Mouse (Mus musculus) forebrain, embryonic 10.5 days (tissue): ENCODE data around the gene Zswim4. TPM values are rescaled to one million over a fixed set of nuclear protein-coding genes. Genes with fewer than 3 reads are reported as not detected.

Experiments used
- DNase-seq: peaks from one replicate; pipeline ENCODE4 v3.0.0-alpha.2; 2017; ENCODE audit warnings: low spot score; ENCODE audit errors: extremely low spot score
- H3K27ac ChIP-seq: fragments of 300-500 bp; sonication (generic); 2 replicates; pipeline ENCODE4 v1.5.1; 2016; ENCODE audit warnings: mild to moderate bottlenecking
- H3K27me3 ChIP-seq: fragments of 300-500 bp; sonication (generic); 2 replicates; pipeline ENCODE4 v1.6.1; 2016; ENCODE audit warnings: mild to moderate bottlenecking; ENCODE audit not compliant: poor library complexity, severe bottlenecking
- H3K36me3 ChIP-seq: fragments of 300-500 bp; sonication (generic); replicated peaks from 2 replicates; pipeline ENCODE4 v1.6.1; 2016; ENCODE audit warnings: mild to moderate bottlenecking, moderate library complexity
- H3K4me1 ChIP-seq: fragments of 300-500 bp; sonication (generic); 2 replicates; pipeline ENCODE4 v1.6.1; 2016
- H3K4me3 ChIP-seq: fragments of 300-500 bp; sonication (generic); 2 replicates; pipeline ENCODE4 v1.5.1; 2016; ENCODE audit warnings: mild to moderate bottlenecking, moderate library complexity
- H3K9me3 ChIP-seq: fragments of 300-500 bp; sonication (generic); 2 replicates; pipeline ENCODE4 v1.6.1; 2016; ENCODE audit warnings: mild to moderate bottlenecking, moderate library complexity
- WGBS: fragments of 180-500 bp; shearing (Covaris S2); methylation state at CpG from one replicate; pipeline ENCODE4 v1.1.7; 2016; 5-methylcytosine and 5-hydroxymethylcytosine counted together
- polyA plus RNA-seq: library from polyadenylated mRNA; unstranded; fragments of >200 nt; fragmentation: Nextera tagmentation; extraction: Ambion mirVana; gene quantifications from 2 replicates; pipeline ENCODE4 v1.2.1, GENCODE M21; 2016

Gene Zswim4
- polyA plus RNA-seq, 1 experiment from 2014 or later: 31.4 TPM

GRCm38 (mm10) chr8:84249257-84250170, 12.7 kb upstream of the Zswim4 start, which contains the start of gene D8Ertd738e:
D8Ertd738e (minus strand) TSS chr8:84249719.
- H3K4me1 ChIP-seq: peaks cover 14% of the 10 kb centered on the region; the same call in 1 of the 2 replicates
- H3K36me3 ChIP-seq: peaks cover 83% of the 10 kb centered on the region
- DNase-seq: peak; percentile 91
- H3K4me3 ChIP-seq: peak within 1 kb of the TSS; percentile 94
- peak within 1 kb of the TSS; percentile 88 for H3K27ac ChIP-seq
- H3K27me3 ChIP-seq: no peaks in the 10 kb centered on the region
- 4% methylated on average over 52 of the region's 52 CpGs for WGBS
- no peaks in the 10 kb centered on the region for H3K9me3 ChIP-seq

GRCm38 (mm10) chr8:84241821-84242220, 5.0 kb upstream of the Zswim4 start:
- H3K27ac ChIP-seq: no peak overlapping the region
- no peaks in the 10 kb centered on the region for H3K9me3 ChIP-seq
- H3K27me3 ChIP-seq: no peaks in the 10 kb centered on the region
- H3K4me3 ChIP-seq: no peak overlapping the region; the same call in 1 of the 2 replicates
- DNase-seq: no peak
- 86% methylated on average over 2 of the region's 2 CpGs for WGBS
- H3K4me1 ChIP-seq: peaks cover 9% of the 10 kb centered on the region
- H3K36me3 ChIP-seq: peaks cover 36% of the 10 kb centered on the region

DNA sequence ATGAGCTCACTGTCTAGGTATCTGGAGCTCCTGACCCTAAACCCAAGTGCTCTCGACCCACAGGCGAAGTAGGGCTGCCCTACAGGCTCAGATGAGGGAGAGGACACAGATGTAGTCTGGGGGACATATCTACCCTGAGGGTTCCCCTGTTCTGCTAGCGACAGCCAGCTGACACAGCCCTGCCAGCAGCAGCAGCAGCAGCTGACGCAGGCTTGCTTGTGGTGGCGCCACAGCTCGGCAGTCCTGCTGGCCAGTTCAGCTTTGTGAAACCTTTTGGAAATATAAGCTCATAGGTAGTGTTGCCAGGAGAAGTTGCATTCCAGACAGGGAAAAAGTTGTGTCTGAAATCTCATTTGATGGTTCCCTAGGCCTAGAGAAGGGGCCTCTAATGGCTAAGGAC, 4.3 kb upstream of the Zswim4 start:
- Histone ChIP-seq H3K4me1 (peaks cover 13% of the 10 kb centered on the region), H3K27me3 (no peaks in the 10 kb centered on the region), H3K9me3 (no peaks in the 10 kb centered on the region), H3K27ac (no peak overlapping the region), H3K4me3 (no peak overlapping the region), H3K36me3 (peaks cover 29% of the 10 kb centered on the region)
- 71% methylated on average over 6 of the region's 6 CpGs for WGBS
- DNase-seq: no peak

DNA sequence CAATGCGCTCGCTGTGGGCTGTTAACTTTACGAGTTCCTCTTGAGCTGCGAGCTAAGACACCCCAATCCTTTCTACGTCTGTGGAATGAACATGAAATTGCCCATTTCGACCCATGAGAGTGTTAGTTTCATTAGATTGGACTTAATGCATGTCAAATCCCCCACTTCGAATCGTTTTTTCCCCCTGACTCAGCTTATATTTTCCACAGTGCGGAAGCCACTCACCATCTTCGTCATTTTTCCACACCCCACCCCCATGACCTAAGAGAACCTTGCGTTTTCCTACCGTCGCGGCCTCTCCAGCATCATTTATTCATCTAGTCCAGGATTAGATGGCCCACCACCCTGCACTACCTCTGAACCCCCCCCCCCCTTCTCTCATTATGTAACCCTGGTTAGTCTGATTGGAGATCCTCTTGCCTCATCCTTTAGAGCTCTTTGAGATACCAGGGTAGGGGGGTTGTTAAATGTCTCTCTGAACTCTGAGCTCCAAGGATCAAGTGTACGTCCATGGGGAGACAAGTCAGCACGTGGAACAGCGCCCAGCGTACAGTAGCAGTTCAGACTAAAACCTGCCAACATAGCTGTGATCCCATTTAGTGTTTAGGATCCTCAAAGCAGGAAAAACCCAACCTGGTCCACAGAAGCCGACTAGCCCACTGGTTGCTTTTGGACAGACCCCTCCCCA, 831 bp upstream of the Zswim4 start:
- Histone ChIP-seq H3K27me3 (no peaks in the 10 kb centered on the region), H3K9me3 (no peaks in the 10 kb centered on the region), H3K27ac (peak overlapping the region; percentile 90), H3K4me1 (peaks cover 28% of the 10 kb centered on the region), H3K4me3 (peak overlapping the region; percentile 84), H3K36me3 (peaks cover 22% of the 10 kb centered on the region)
- no peak for DNase-seq
- WGBS: 24% methylated on average over 19 of the region's 19 CpGs

DNA sequence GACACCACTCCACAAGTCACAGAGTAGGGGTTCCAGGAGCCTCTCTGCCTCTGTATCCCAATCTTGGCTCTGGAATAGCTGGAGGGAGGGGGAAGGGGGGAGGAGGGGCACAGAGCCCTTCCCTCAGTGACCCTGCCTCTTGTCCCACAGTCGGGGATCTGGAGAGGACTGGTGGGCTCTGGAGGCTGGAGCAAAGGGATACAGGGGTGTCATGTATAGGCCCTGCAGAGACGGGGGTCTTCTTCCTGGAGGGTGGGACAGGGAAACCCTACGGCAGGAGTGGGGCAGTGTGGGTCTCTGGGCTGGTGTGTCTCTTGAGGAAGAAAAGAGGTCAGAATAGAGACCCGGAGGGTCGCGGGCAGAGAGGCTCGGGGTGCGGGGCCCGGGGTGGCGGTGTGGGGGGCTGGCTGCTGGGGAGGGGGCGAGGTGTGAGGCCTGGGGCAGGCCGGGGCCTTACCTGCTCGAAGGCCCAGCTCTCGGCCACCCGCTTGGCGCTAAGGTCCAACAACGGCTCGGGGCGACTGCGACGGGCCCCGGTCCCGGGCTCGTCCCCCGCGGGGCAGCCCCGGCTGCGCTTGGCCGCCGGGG, 351 bp downstream of the Zswim4 start:
- peak; percentile 25 for DNase-seq
- under 1% methylated on average over 30 of the region's 30 CpGs for whole genome bisulfite sequencing

GRCm38 (mm10) chr8:84235746-84236409, 977 bp downstream of the Zswim4 start:
- Histone ChIP-seq H3K4me1 (peaks cover 28% of the 10 kb centered on the region), H3K27ac (peak overlapping the region; percentile 95), H3K4me3 (peak overlapping the region; percentile 84), H3K27me3 (no peaks in the 10 kb centered on the region), H3K9me3 (no peaks in the 10 kb centered on the region), H3K36me3 (peaks cover 41% of the 10 kb centered on the region)
- 41% methylated on average over 10 of the region's 10 CpGs for WGBS
- DNase-seq: no peak

More for the DNA sequence above, 351 bp downstream of the Zswim4 start:
- Histone ChIP-seq H3K4me3 (peak overlapping the region; percentile 84), H3K9me3 (no peaks in the 10 kb centered on the region), H3K27ac (peak overlapping the region; percentile 95), H3K36me3 (peaks cover 34% of the 10 kb centered on the region), H3K27me3 (no peaks in the 10 kb centered on the region), H3K4me1 (peaks cover 28% of the 10 kb centered on the region)

- 98% methylated on average over 2 of the region's 2 CpGs for WGBS
- Histone ChIP-seq H3K27me3 (no peaks in the 10 kb centered on the region), H3K4me1 (peaks cover 27% of the 10 kb centered on the region), H3K9me3 (no peaks in the 10 kb centered on the region), H3K36me3 (peaks cover 69% of the 10 kb centered on the region), H3K4me3 (no peak overlapping the region), H3K27ac (no peak overlapping the region)
- no peak for DNase-seq
Measured at GRCm38 (mm10) chr8:84233055-84233454, 3.8 kb downstream of the Zswim4 start.

DNA sequence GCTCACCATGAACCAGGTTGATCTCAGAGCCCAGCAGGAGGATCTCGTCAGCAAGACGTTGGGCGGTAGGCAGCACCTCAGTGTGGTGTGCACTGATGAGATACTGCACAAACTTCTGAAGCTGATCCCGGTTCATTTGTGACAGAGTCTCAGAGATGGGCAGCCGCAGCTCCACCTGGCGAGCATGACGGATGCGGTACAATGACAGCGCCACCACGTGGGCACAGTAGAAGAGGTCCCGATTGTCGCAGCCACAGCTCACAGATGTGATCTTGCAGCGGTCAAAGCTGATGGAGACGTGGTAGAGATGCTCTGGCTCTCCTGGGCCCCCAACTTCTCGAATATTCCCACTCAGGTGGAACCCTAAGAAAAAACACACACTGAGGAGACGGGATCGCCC, 6.1 kb downstream of the Zswim4 start:
- no peak overlapping the region for H3K4me3 ChIP-seq
- no peak overlapping the region for H3K27ac ChIP-seq
- DNase-seq: no peak
- peaks cover 92% of the 10 kb centered on the region for H3K36me3 ChIP-seq
- 83% methylated on average over 17 of the region's 17 CpGs for WGBS
- H3K27me3 ChIP-seq: no peaks in the 10 kb centered on the region
- H3K4me1 ChIP-seq: peaks cover 11% of the 10 kb centered on the region
- no peaks in the 10 kb centered on the region for H3K9me3 ChIP-seq

DNA sequence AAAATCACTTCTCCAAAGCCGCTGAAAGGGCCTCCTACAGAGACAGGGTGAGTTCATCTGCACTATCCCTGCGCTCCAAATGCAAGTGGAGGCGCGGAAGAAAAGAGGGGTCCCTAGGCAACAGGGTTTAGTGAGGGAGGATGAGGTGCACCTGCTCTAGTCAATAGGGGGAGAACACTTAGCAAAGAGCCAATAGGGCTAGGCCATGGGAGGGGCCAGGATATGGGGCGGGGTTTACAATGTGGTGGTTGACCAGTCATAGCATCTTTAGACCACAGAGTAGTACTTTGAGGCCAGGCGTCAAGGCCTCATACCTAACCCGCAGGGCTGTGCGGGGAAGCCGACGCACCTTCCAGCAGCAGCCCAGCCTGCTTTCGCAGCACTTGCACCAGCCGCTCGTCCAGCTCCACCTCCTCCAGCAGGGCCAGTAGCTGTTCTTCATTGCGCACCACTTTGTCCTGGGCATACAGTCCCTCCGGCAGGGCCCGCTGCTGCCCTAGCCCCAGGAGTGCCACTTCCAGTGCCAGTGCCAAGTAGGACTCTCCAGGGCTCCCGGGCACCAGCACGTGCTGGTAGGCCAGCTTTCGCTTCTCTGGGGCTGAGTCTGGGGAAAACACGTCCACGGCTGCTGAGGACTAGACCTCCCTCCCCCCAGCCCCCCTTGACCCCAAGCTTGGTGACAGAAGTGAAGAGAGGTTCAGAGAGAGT, 13.4 kb downstream of the Zswim4 start:
- DNase-seq: no peak
- peaks cover 100% of the 10 kb centered on the region for H3K36me3 ChIP-seq
- H3K9me3 ChIP-seq: no peaks in the 10 kb centered on the region
- H3K4me1 ChIP-seq: no peaks in the 10 kb centered on the region
- no peak overlapping the region for H3K27ac ChIP-seq
- no peak overlapping the region for H3K4me3 ChIP-seq
- 76% methylated on average over 21 of the region's 21 CpGs for WGBS
- H3K27me3 ChIP-seq: no peaks in the 10 kb centered on the region

DNA sequence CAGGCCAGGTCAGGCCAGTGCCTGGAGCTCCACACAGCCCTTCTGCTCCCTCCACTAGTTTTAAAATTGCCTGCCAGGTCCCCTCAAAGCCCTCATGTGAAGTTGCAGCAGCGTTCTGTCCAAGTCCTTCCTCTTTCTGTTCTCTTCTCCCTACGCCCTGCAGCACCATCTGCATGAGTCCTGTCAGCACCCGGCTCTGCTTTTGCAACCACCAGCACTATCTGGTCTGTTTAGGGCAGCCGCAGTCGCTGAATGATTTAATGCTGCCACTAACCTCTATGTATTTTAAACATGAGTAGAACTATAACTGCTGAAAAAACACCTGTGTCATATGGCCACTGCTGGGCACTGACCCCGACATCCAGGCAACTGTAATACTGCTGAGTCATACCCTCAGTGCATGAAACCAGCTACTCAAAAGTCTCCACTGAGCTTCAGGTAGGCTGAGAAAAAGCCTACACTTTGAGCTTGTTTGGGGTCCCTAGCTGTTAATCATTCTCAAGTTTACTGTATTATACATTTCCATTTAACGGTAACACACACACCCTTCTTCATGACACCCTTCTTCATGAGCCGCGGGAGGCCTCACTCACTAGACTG, 14.2 kb downstream of the Zswim4 start:
- Histone ChIP-seq H3K4me3 (no peak overlapping the region), H3K36me3 (peaks cover 100% of the 10 kb centered on the region), H3K27me3 (no peaks in the 10 kb centered on the region), H3K4me1 (no peaks in the 10 kb centered on the region), H3K27ac (no peak overlapping the region), H3K9me3 (no peaks in the 10 kb centered on the region)
- WGBS: 92% methylated on average over 9 of the region's 9 CpGs
- no peak for DNase-seq

DNA sequence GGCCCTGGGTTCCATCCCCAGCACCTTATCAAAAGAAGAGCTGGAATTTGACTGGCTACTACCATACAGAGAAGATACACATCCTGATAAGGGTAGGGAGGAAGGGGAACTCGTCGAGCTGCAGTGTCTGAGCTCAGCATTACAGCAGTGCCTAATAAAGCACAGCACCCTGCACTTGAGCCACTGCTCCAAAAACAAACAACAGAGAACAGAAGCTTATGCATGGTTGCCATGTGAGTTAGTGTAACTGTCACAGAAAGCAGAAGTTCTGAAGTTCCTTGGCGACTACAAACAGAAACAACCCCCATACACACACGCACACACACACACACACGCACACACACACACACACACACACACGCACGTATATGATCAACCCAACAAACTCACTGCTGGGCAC, 16.8 kb downstream of the Zswim4 start:
- Histone ChIP-seq H3K4me1 (no peaks in the 10 kb centered on the region), H3K9me3 (no peaks in the 10 kb centered on the region), H3K36me3 (peaks cover 100% of the 10 kb centered on the region), H3K4me3 (no peak overlapping the region), H3K27ac (no peak overlapping the region), H3K27me3 (no peaks in the 10 kb centered on the region)
- DNase-seq: no peak
- 90% methylated on average over 7 of the region's 7 CpGs for WGBS
